Mouse (Mus musculus) spleen, adult 2 months (tissue): ENCODE results near the gene Sel1l3.

Experiments used
- CTCF ChIP-seq: fragments of 200-500 bp; IDR thresholded peaks from 2 replicates; pipeline ENCODE4 v1.5.1; 2011; ENCODE audit warnings: mild to moderate bottlenecking, inconsistent platforms; ENCODE audit not compliant: insufficient read depth, insufficient read length, insufficient replicate concordance; ENCODE audit errors: extremely low read depth
- POLR2A ChIP-seq: fragments of 200-500 bp; IDR thresholded peaks from 2 replicates; pipeline ENCODE4 v1.6.1; 2011; ENCODE audit warnings: low read depth, low read length, inconsistent platforms

- TF ChIP-seq CTCF (no peak), POLR2A (no peak)
Observed at GRCm38 (mm10) chr5:53104177-53104855, 109.4 kb downstream of the Sel1l3 start.
